Mouse (Mus musculus): ENCODE data around the gene Ms4a4d. TPM values are rescaled to one million over a fixed set of nuclear protein-coding genes. Genes with fewer than 3 reads are reported as not detected.
"Not testable (repeated sequence)": the region's sequence is repeated elsewhere in the genome, so short reads cannot be mapped to it uniquely, and the experiment has no call there.

The Ms4a4d gene
- polyA plus RNA-seq, 1 experiment from 2014 or later = 0.58 TPM

GRCm38 (mm10) chr19:11520146-11520545, 16.5 kb upstream of the Ms4a4d start:
- H3K4me3 ChIP-seq (replicated peaks; ENCODE audit: low read depth, low read length) = no peak overlapping the region
- no peak overlapping the region for H3K4me2 ChIP-seq (ENCODE audit: low read length)
- WGBS = 83% methylated on average over 3 of the region's 3 CpGs
- no peaks in the 10 kb centered on the region for H3K36me3 ChIP-seq (ENCODE audit: insufficient read depth, low read length)
- DNase-seq (ENCODE audit: low spot score) (no peak), ATAC-seq (replicated peaks; ENCODE audit: low FRiP score, low read depth) (no peak)
- TF ChIP-seq CTCF (IDR thresholded peaks at IDR 0.05; ENCODE audit: low read depth) = no peak
- H3K4me1 ChIP-seq (replicated peaks; ENCODE audit: insufficient read depth, low read length) = no peaks in the 10 kb centered on the region
- H3K27me3 ChIP-seq (ENCODE audit: insufficient read depth, low read length) = no peaks in the 10 kb centered on the region
- no peak overlapping the region for H3K27ac ChIP-seq
- no peaks in the 10 kb centered on the region for H3K9me3 ChIP-seq (replicated peaks; ENCODE audit: low read length)
- no peak overlapping the region for H3K9ac ChIP-seq (ENCODE audit: low read depth, low read length)

GRCm38 (mm10) chr19:11533421-11533820, 3.2 kb upstream of the Ms4a4d start:
- ATAC-seq (replicated peaks; ENCODE audit: low FRiP score, low read depth) = no peak
- no peak for DNase-seq (ENCODE audit: low spot score)
- TF ChIP-seq CTCF (IDR thresholded peaks at IDR 0.05; ENCODE audit: low read depth) = no peak
- Histone ChIP-seq H3K4me3 (replicated peaks; ENCODE audit: low read depth, low read length) (no peak overlapping the region), H3K4me1 (replicated peaks; ENCODE audit: insufficient read depth, low read length) (no peaks in the 10 kb centered on the region), H3K27me3 (ENCODE audit: insufficient read depth, low read length) (no peaks in the 10 kb centered on the region), H3K9ac (ENCODE audit: low read depth, low read length) (no peak overlapping the region), H3K4me2 (ENCODE audit: low read length) (no peak overlapping the region), H3K27ac (no peak overlapping the region), H3K36me3 (ENCODE audit: insufficient read depth, low read length) (no peaks in the 10 kb centered on the region), H3K9me3 (replicated peaks; ENCODE audit: low read length) (no peaks in the 10 kb centered on the region)
- WGBS = 81% methylated on average over 1 of the region's 1 CpGs

- no peaks in the 10 kb centered on the region for H3K27me3 ChIP-seq (ENCODE audit: insufficient read depth, low read length)
- TF ChIP-seq CTCF (IDR thresholded peaks at IDR 0.05; ENCODE audit: low read depth) = no peak
- H3K36me3 ChIP-seq (ENCODE audit: insufficient read depth, low read length) = no peaks in the 10 kb centered on the region
- WGBS = 36% methylated on average over 2 of the region's 2 CpGs
- no peak overlapping the region for H3K9ac ChIP-seq (ENCODE audit: low read depth, low read length)
- no peak overlapping the region for H3K27ac ChIP-seq
- no peak overlapping the region for H3K4me3 ChIP-seq (replicated peaks; ENCODE audit: low read depth, low read length)
- H3K4me1 ChIP-seq (replicated peaks; ENCODE audit: insufficient read depth, low read length) = no peaks in the 10 kb centered on the region
- H3K4me2 ChIP-seq (ENCODE audit: low read length) = no peak overlapping the region
- DNase-seq (ENCODE audit: low spot score) (no peak), ATAC-seq (replicated peaks; ENCODE audit: low FRiP score, low read depth) (no peak)
- no peaks in the 10 kb centered on the region for H3K9me3 ChIP-seq (replicated peaks; ENCODE audit: low read length)
Observed at GRCm38 (mm10) chr19:11533888-11534445, 2.6 kb upstream of the Ms4a4d start.

- no peaks in the 10 kb centered on the region for H3K9me3 ChIP-seq (replicated peaks; ENCODE audit: low read length)
- H3K36me3 ChIP-seq (ENCODE audit: insufficient read depth, low read length) = no peaks in the 10 kb centered on the region
- H3K27ac ChIP-seq = no peak overlapping the region
- 24% methylated on average over 2 of the region's 2 CpGs for WGBS
- H3K4me1 ChIP-seq (replicated peaks; ENCODE audit: insufficient read depth, low read length) = no peaks in the 10 kb centered on the region
- ATAC-seq (replicated peaks; ENCODE audit: low FRiP score, low read depth) (no peak), DNase-seq (ENCODE audit: low spot score) (no peak)
- no peak overlapping the region for H3K9ac ChIP-seq (ENCODE audit: low read depth, low read length)
- TF ChIP-seq CTCF (IDR thresholded peaks at IDR 0.05; ENCODE audit: low read depth) = no peak
- no peak overlapping the region for H3K4me2 ChIP-seq (ENCODE audit: low read length)
- no peaks in the 10 kb centered on the region for H3K27me3 ChIP-seq (ENCODE audit: insufficient read depth, low read length)
- no peak overlapping the region for H3K4me3 ChIP-seq (replicated peaks; ENCODE audit: low read depth, low read length)
Observed at GRCm38 (mm10) chr19:11537336-11537735, 735 bp downstream of the Ms4a4d start.

GRCm38 (mm10) chr19:11540166-11540821, 3.7 kb downstream of the Ms4a4d start:
- H3K27ac ChIP-seq; H3K4me3 ChIP-seq (replicated peaks; ENCODE audit: low read depth, low read length); H3K4me1 ChIP-seq (replicated peaks; ENCODE audit: insufficient read depth, low read length); H3K9ac ChIP-seq (ENCODE audit: low read depth, low read length); H3K36me3 ChIP-seq (ENCODE audit: insufficient read depth, low read length); H3K9me3 ChIP-seq (replicated peaks; ENCODE audit: low read length); ATAC-seq (replicated peaks; ENCODE audit: low FRiP score, low read depth); DNase-seq (ENCODE audit: low spot score); H3K4me2 ChIP-seq (ENCODE audit: low read length); H3K27me3 ChIP-seq (ENCODE audit: insufficient read depth, low read length): not testable (repeated sequence)
- WGBS = 75% methylated on average over 1 of the region's 1 CpGs

- not testable (repeated sequence) for H3K27ac ChIP-seq; ATAC-seq (replicated peaks; ENCODE audit: low FRiP score, low read depth); H3K4me1 ChIP-seq (replicated peaks; ENCODE audit: insufficient read depth, low read length); H3K4me2 ChIP-seq (ENCODE audit: low read length); DNase-seq (ENCODE audit: low spot score); H3K9ac ChIP-seq (ENCODE audit: low read depth, low read length); H3K4me3 ChIP-seq (replicated peaks; ENCODE audit: low read depth, low read length); H3K9me3 ChIP-seq (replicated peaks; ENCODE audit: low read length); H3K27me3 ChIP-seq (ENCODE audit: insufficient read depth, low read length); H3K36me3 ChIP-seq (ENCODE audit: insufficient read depth, low read length)
- WGBS = 80% methylated on average over 2 of the region's 2 CpGs
Observed at GRCm38 (mm10) chr19:11544383-11544782, 7.8 kb downstream of the Ms4a4d start.

- no peaks in the 10 kb centered on the region for H3K4me1 ChIP-seq (replicated peaks; ENCODE audit: insufficient read depth, low read length)
- no peak overlapping the region for H3K9ac ChIP-seq (ENCODE audit: low read depth, low read length)
- no peaks in the 10 kb centered on the region for H3K9me3 ChIP-seq (replicated peaks; ENCODE audit: low read length)
- no peaks in the 10 kb centered on the region for H3K36me3 ChIP-seq (ENCODE audit: insufficient read depth, low read length)
- DNase-seq (ENCODE audit: low spot score) (no peak), ATAC-seq (replicated peaks; ENCODE audit: low FRiP score, low read depth) (no peak)
- no peaks in the 10 kb centered on the region for H3K27me3 ChIP-seq (ENCODE audit: insufficient read depth, low read length)
- no peak for TF ChIP-seq CTCF (IDR thresholded peaks at IDR 0.05; ENCODE audit: low read depth)
- H3K27ac ChIP-seq = no peak overlapping the region
- H3K4me2 ChIP-seq (ENCODE audit: low read length) = no peak overlapping the region
- no peak overlapping the region for H3K4me3 ChIP-seq (replicated peaks; ENCODE audit: low read depth, low read length)
Observed at GRCm38 (mm10) chr19:11547911-11548310, 11.3 kb downstream of the Ms4a4d start.
